Comparison of ENCODE assay signal across 22 mouse cellular contexts in the genomic region with DNA sequence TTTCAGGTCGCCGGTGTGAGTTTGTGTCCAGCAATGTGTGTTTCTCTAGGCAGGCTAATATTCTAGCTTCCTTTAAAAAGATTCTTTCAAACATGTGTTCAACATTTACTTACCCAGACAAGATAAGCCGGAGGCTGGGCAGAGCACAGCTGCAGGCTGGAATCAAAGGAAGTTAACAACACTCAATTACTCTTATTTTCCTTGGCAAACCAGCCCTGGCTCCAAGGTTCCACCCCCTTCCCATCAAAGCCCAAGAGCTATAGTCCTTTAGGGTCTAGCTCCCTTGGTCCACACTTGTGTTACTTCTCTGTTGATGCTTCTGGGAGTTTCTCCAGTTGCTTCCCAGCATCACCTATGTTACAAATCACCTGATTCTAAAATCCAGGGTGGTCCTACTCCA. TPM values are rescaled to one million over a fixed set of nuclear protein-coding genes. Genes with fewer than 3 reads are reported as not detected.
DNase-seq lines count a peak whose midpoint lies in the region; ATAC-seq lines count a peak whose summit lies in the region.
"Had no signal": no experiment of that assay in that cellular context is flagged by ENCODE, and none has a peak within 500 bp of the region (broad histone marks: within the 10 kb centered on the region; RNA-seq: fewer than 3 reads in every experiment).

No protein-coding gene starts in this region.

- ATAC-seq in forebrain, embryonic 15.5 days (replicated peaks) = 0 out of 2 replicates have a peak, but pooled peaks have one; percentile 39
- no peak for ATAC-seq in forebrain, embryonic 13.5 days
- no peak for ATAC-seq in kidney, embryonic 15.5 days (replicated peaks; ENCODE audit: low FRiP score)
- ATAC-seq in intestine, embryonic 16.5 days = no peak
- ATAC-seq: hindbrain, postnatal 0 days; liver, embryonic 12.5 days had no signal

- peaks cover 15% of the 10 kb centered on the region for H3K4me1 ChIP-seq in forebrain, embryonic 15.5 days
- peaks cover 4% of the 10 kb centered on the region; the same call in 1 of the 2 replicates for H3K4me1 ChIP-seq in forebrain, embryonic 13.5 days
- peaks cover 23% of the 10 kb centered on the region for H3K4me1 ChIP-seq in kidney, embryonic 15.5 days
- no peaks in the 10 kb centered on the region; the same call in 1 of the 2 replicates for H3K4me1 ChIP-seq in intestine, embryonic 16.5 days (ENCODE audit: control insufficient read depth, insufficient read depth, low read length)
- H3K4me1 ChIP-seq: liver, embryonic 12.5 days had no signal

- H3K27ac ChIP-seq in forebrain, embryonic 15.5 days (replicated peaks) = peak overlapping the region; percentile 62
- no peak overlapping the region for H3K27ac ChIP-seq in forebrain, embryonic 13.5 days
- peak overlapping the region; percentile 37; the same call in 1 of the 2 replicates for H3K27ac ChIP-seq in kidney, embryonic 15.5 days
- no peak overlapping the region; the same call in 1 of the 2 replicates for H3K27ac ChIP-seq in intestine, embryonic 16.5 days (ENCODE audit: low read length)
- H3K27ac ChIP-seq: gastrocnemius, adult 2 months; hindbrain, embryonic 10.5 days; hindbrain, postnatal 0 days; limb, embryonic 12.5 days; liver, embryonic 12.5 days; macrophage had no signal

- H3K9ac ChIP-seq in forebrain, embryonic 15.5 days (replicated peaks) = no peak overlapping the region
- no peak overlapping the region for H3K9ac ChIP-seq in forebrain, embryonic 13.5 days
- H3K9ac ChIP-seq in kidney, embryonic 15.5 days = no peak overlapping the region
- H3K9ac ChIP-seq in intestine, embryonic 16.5 days (ENCODE audit: low read depth, low read length) = no peak overlapping the region
- H3K9ac ChIP-seq: limb, embryonic 12.5 days; liver, embryonic 12.5 days had no signal

- no peaks in the 10 kb centered on the region for H3K36me3 ChIP-seq in forebrain, embryonic 15.5 days
- H3K36me3 ChIP-seq in forebrain, embryonic 13.5 days (ENCODE audit: poor library complexity, severe bottlenecking) = no peaks in the 10 kb centered on the region
- no peaks in the 10 kb centered on the region for H3K36me3 ChIP-seq in kidney, embryonic 15.5 days
- H3K36me3 ChIP-seq in intestine, embryonic 16.5 days (ENCODE audit: control insufficient read depth, insufficient read depth, low read length) = no peaks in the 10 kb centered on the region
- H3K36me3 ChIP-seq: G1E; hindbrain, embryonic 10.5 days; limb, embryonic 12.5 days; liver, embryonic 12.5 days had no signal

- DNase-seq in kidney, adult 9 months = no peak
- DNase-seq in NIH3T3 (ENCODE audit: low read depth) = peak; percentile 30
- DNase-seq in heart, postnatal 4 days = peak; percentile 17
- no peak for DNase-seq in cerebellum, adult 18-20 months
- DNase-seq: cerebellum, adult 2 months; cerebellum, postnatal 36 days; gastrocnemius, adult 2 months; kidney, adult 11 months; kidney, postnatal 25 days; right cerebral cortex, postnatal 4 days; thymus, adult 2 months had no signal

- H3K4me2 ChIP-seq in forebrain, embryonic 15.5 days (replicated peaks) = no peak overlapping the region
- H3K4me2 ChIP-seq in forebrain, embryonic 13.5 days = no peak overlapping the region
- no peak overlapping the region for H3K4me2 ChIP-seq in kidney, embryonic 15.5 days
- H3K4me2 ChIP-seq in intestine, embryonic 16.5 days (ENCODE audit: low read depth, low read length) = no peak overlapping the region
- H3K4me2 ChIP-seq: limb, embryonic 12.5 days; liver, embryonic 12.5 days; midbrain, embryonic 11.5 days had no signal

- WGBS in forebrain, embryonic 15.5 days = 61% methylated on average over 3 of the region's 3 CpGs
- 68% methylated on average over 3 of the region's 3 CpGs for WGBS in forebrain, embryonic 13.5 days
- WGBS in kidney, embryonic 15.5 days = 49% methylated on average over 3 of the region's 3 CpGs
- 47% methylated on average over 3 of the region's 3 CpGs for WGBS in intestine, embryonic 16.5 days

- H3K4me3 ChIP-seq in forebrain, embryonic 15.5 days = no peak overlapping the region
- no peak overlapping the region for H3K4me3 ChIP-seq in forebrain, embryonic 13.5 days
- no peak overlapping the region for H3K4me3 ChIP-seq in kidney, embryonic 15.5 days (replicated peaks)
- no peak overlapping the region for H3K4me3 ChIP-seq in intestine, embryonic 16.5 days (ENCODE audit: low read length)
- H3K4me3 ChIP-seq: gastrocnemius, adult 2 months; hindbrain, embryonic 10.5 days; limb, embryonic 12.5 days; liver, embryonic 12.5 days had no signal

- no peaks in the 10 kb centered on the region for H3K9me3 ChIP-seq in forebrain, embryonic 15.5 days
- no peaks in the 10 kb centered on the region for H3K9me3 ChIP-seq in forebrain, embryonic 13.5 days (replicated peaks)
- H3K9me3 ChIP-seq in kidney, embryonic 15.5 days (replicated peaks) = no peaks in the 10 kb centered on the region
- no peaks in the 10 kb centered on the region for H3K9me3 ChIP-seq in intestine, embryonic 16.5 days (ENCODE audit: control insufficient read depth, low read length)
- H3K9me3 ChIP-seq: G1E; hindbrain, embryonic 10.5 days; limb, embryonic 12.5 days; liver, embryonic 12.5 days had no signal

- H3K27me3 ChIP-seq in forebrain, embryonic 15.5 days = no peaks in the 10 kb centered on the region
- no peaks in the 10 kb centered on the region for H3K27me3 ChIP-seq in forebrain, embryonic 13.5 days
- H3K27me3 ChIP-seq in kidney, embryonic 15.5 days = no peaks in the 10 kb centered on the region
- H3K27me3 ChIP-seq in intestine, embryonic 16.5 days (replicated peaks; ENCODE audit: control insufficient read depth, insufficient read depth, low read length) = no peaks in the 10 kb centered on the region
- H3K27me3 ChIP-seq: limb, embryonic 12.5 days had no signal

RNA-seq across cellular contexts. Expression of a gene that starts 6.7 kb away (rescaled TPM):
- 32.3 and 32.8 TPM in 2 replicates for polyA plus RNA-seq in forebrain, embryonic 15.5 days (2015; fragmentation: Nextera tagmentation; extraction: Ambion mirVana)
- polyA plus RNA-seq in forebrain, embryonic 13.5 days (2015; fragmentation: Nextera tagmentation; extraction: Ambion mirVana) = 31.4 and 34.5 TPM in 2 replicates
- 21.4 and 22.4 TPM in 2 replicates for polyA plus RNA-seq in kidney, embryonic 15.5 days (2015; fragmentation: Nextera tagmentation; extraction: Ambion mirVana)
- total RNA-seq in heart, postnatal 4 days (2021) = 10 to 100 TPM; 10.1 to 11.3 TPM
- 11.0 and 12.1 TPM in 2 replicates for polyA plus RNA-seq in intestine, embryonic 16.5 days (2015; fragmentation: Nextera tagmentation; extraction: Ambion mirVana)

Comparison
In these comparisons a context has a peak if more than half of its experiments do, and no peak if none do; other contexts are left out.
1. H3K27ac ChIP-seq: peak in forebrain, embryonic 15.5 days (single experiment) and kidney, embryonic 15.5 days (single experiment); none in forebrain, embryonic 13.5 days (single experiment) and intestine, embryonic 16.5 days (single experiment).
2. DNase-seq: peak in NIH3T3 (single experiment) and heart, postnatal 4 days (single experiment); none in kidney, adult 9 months (single experiment) and cerebellum, adult 18-20 months (0 of 2).